Mouse (Mus musculus) hindlimb bud, embryonic 11.5 days (tissue): ENCODE results near the gene Pbx1.

Experiments
- DNase-seq: peaks from one replicate; pipeline ENCODE4 v3.0.0-alpha.2; 2012; ENCODE audit warnings: low read depth, low spot score; ENCODE audit errors: extremely low spot score

Pbx1 gene

GRCm38 (mm10) chr1:168180622-168181441 lies 251.2 kb downstream of the Pbx1 start:
- DNase-seq: no peak

- no peak for DNase-seq
Observed at GRCm38 (mm10) chr1:168179691-168180090, 252.4 kb downstream of the Pbx1 start.

- DNase-seq: no peak
Observed at GRCm38 (mm10) chr1:168178611-168179010, 253.5 kb downstream of the Pbx1 start.

- no peak for DNase-seq
Observed at GRCm38 (mm10) chr1:168175586-168175985, 256.5 kb downstream of the Pbx1 start.

GRCm38 (mm10) chr1:168169791-168170190 lies 262.3 kb downstream of the Pbx1 start:
- no peak for DNase-seq

GRCm38 (mm10) chr1:168169052-168169779 lies 262.9 kb downstream of the Pbx1 start:
- no peak for DNase-seq

- DNase-seq: no peak
Observed at GRCm38 (mm10) chr1:168167781-168168180, 264.3 kb downstream of the Pbx1 start.

- DNase-seq: no peak
Observed at GRCm38 (mm10) chr1:168166841-168167240, 265.2 kb downstream of the Pbx1 start.

- no peak for DNase-seq
Observed at GRCm38 (mm10) chr1:168164945-168165344, 267.1 kb downstream of the Pbx1 start.

- no peak for DNase-seq
Observed at GRCm38 (mm10) chr1:168163521-168164233, 268.4 kb downstream of the Pbx1 start.

- DNase-seq: no peak
Observed at GRCm38 (mm10) chr1:168139138-168139682, 292.9 kb downstream of the Pbx1 start.

GRCm38 (mm10) chr1:168138669-168139068 lies 293.4 kb downstream of the Pbx1 start:
- DNase-seq: no peak

GRCm38 (mm10) chr1:168137890-168138289 lies 294.2 kb downstream of the Pbx1 start:
- DNase-seq: no peak

GRCm38 (mm10) chr1:168135545-168135944 lies 296.5 kb downstream of the Pbx1 start:
- DNase-seq: no peak

GRCm38 (mm10) chr1:168133696-168134095 lies 298.4 kb downstream of the Pbx1 start:
- DNase-seq: no peak

- DNase-seq: no peak
Observed at GRCm38 (mm10) chr1:168128004-168128403, 304.1 kb downstream of the Pbx1 start.

GRCm38 (mm10) chr1:168124643-168125490 lies 307.2 kb downstream of the Pbx1 start:
- DNase-seq: no peak

GRCm38 (mm10) chr1:168118077-168118476 lies 314.0 kb downstream of the Pbx1 start:
- no peak for DNase-seq

- DNase-seq: no peak
Observed at GRCm38 (mm10) chr1:168117367-168117766, 314.7 kb downstream of the Pbx1 start.

- DNase-seq: no peak
Observed at GRCm38 (mm10) chr1:168109797-168110196, 322.3 kb downstream of the Pbx1 start.
